Mouse (Mus musculus) brain, embryonic 14.5 days (tissue): ENCODE measurements at regions not wholly inside any gene's neighbourhood (a gene's known extent, or its start where the extent isn't known, plus 50 kb on each side); places are given as distances from the start of the nearest gene placed in this dataset.

Experiments used
- CTCF ChIP-seq: fragments of 200-500 bp; IDR thresholded peaks from 2 replicates; pipeline ENCODE4 v1.5.1; 2012; ENCODE audit warnings: inconsistent platforms, mild to moderate bottlenecking, moderate library complexity, borderline replicate concordance; ENCODE audit not compliant: insufficient read depth, insufficient read length; ENCODE audit errors: extremely low read depth
- POLR2A ChIP-seq: fragments of 200-500 bp; IDR thresholded peaks from 2 replicates; pipeline ENCODE4 v1.6.1; 2012; ENCODE audit warnings: mild to moderate bottlenecking, inconsistent platforms, borderline replicate concordance; ENCODE audit not compliant: poor library complexity, insufficient read depth, insufficient read length, severe bottlenecking; ENCODE audit errors: extremely low read depth

- TF ChIP-seq POLR2A, result no peak
- no peak for TF ChIP-seq CTCF
Measured at GRCm38 (mm10) chr3:48017700-48018099, 1569.7 kb upstream of the Pabpc4l start.
